Mouse (Mus musculus) granulocyte monocyte progenitor cell, adult 5-6 weeks (primary cell): ENCODE measurements around the gene Ecel1. TPM values are rescaled to one million over a fixed set of nuclear protein-coding genes. Genes with fewer than 3 reads are reported as not detected.

Experiments
- ATAC-seq: replicated peaks from 2 replicates; pipeline ENCODE4 v1.8.0; 2016; ENCODE audit warnings: mild to moderate bottlenecking, moderate TSS enrichment, inconsistent platforms; ENCODE audit not compliant: poor library complexity, severe bottlenecking
- total RNA-seq, 2 experiments: library from RNA; stranded (forward) in 1 of 2; stranded (reverse) in 1 of 2; fragments of 200-712, 200-1000 nt in 1 of 2; fragments of >200 nt in 1 of 2; fragmentation: Nextera tagmentation in 1 of 2; gene quantifications; 2 replicates each; pipeline ENCODE4 v1.2.3; 2014 to 2017

Ecel1 gene
- not detected in 2 replicates for total RNA-seq (2014; fragmentation: Nextera tagmentation)
- not detected in 2 replicates for total RNA-seq (2017)

DNA sequence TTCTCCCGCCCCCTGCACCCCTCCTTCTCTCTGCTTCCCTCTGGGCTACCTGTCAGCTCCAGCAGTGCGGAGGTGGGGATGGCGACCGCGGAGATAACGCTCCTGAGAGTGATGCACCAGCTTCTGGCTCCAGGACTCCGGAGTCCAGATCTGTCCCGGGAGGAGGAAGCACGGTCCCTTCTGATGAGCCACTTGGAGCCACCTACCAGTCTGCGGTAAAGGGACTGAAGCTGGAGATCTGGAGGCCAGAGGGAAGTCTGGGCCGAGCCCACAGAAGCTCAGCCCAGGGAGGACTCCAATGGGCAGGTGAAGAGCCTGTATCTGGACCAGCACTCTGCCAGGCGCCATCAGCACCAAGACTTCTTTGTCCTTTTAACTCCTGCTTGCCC lies at the start of gene Ecel1:
TSS of gene Ecel1 (minus strand) at position 323 of the 389 bp plus-strand sequence.
- ATAC-seq: no peak

DNA sequence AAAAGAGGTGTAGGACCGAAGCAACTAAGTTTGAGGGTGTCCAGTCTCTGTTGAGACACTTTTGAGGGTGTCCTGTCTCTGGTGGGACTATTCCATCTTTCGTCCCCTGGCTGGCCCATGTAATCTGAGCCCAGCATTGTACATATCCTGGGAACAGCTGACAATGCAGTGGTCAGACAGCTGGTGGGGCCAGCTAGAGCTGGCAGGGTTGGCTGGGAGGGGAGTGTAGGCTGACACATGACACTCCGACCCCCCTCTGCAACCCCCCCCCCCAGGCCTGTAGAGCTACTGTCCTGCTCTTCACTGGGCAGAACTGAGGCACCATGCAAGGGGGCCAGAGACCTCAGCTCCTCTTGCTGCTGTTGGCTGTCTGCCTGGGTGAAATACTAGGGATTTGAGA lies 49.2 kb upstream of the Ecel1 start:
- ATAC-seq: no peak

DNA sequence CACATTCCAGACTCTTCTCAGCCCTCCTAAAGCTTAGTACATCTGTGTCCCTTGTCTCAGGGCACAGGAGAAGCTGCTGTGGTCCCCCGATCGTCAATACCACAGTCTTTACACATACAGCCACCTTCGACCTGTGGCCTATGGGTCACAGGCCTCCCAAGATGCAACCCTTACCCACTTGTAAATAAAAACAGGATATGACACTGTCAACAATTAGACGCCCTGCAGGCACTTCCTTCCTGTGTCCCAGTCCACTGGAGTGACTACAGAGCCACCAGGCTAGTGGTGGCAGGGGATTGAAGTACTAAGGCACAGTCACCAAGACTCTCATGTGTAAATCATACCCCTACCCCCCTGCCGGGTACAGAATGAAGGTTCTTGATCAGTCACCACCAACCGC lies 48.7 kb upstream of the Ecel1 start:
- ATAC-seq: no peak

DNA sequence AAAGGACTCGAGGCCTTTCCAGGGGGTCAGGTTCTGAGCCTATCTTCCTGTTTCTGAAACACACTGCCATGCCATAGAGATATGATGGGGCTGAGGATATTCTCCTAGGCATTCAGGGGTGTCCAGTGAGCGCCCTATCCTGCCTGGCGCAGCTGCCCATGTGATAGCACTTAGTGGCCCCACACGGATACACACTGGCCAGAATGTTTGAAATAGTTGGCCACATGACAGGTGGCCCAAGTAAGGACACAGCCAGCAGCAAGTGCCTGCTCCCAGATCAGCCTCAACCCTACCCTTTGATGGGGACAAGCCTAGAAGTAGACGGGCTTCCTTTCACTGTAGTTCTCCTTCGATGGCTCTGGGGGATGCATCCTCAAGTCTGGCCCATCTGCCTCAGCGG lies 48.1 kb upstream of the Ecel1 start, which contains the start of gene Chrng:
TSS of gene Chrng (plus strand) at position 193 of the 400 bp plus-strand sequence.
- ATAC-seq: no peak

DNA sequence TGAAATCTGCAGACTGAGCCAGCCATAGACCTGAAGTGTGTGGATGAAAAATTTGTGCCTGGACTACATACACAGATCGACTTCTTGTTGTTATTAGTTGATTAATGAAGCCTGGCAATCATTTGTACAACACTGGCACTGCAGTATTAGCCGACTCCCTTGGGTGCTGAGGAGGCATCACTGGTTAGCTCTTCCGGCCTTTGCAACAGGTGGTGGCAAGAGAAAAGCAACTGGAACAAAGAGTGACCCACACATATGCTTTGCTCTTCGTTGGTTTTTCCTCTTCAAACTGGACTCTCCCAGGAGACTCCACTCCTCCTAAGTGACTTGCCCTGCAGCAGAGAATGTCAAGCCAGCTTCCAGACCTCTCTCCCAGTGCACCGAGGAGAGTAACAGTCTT lies 47.5 kb upstream of the Ecel1 start:
- no peak for ATAC-seq

DNA sequence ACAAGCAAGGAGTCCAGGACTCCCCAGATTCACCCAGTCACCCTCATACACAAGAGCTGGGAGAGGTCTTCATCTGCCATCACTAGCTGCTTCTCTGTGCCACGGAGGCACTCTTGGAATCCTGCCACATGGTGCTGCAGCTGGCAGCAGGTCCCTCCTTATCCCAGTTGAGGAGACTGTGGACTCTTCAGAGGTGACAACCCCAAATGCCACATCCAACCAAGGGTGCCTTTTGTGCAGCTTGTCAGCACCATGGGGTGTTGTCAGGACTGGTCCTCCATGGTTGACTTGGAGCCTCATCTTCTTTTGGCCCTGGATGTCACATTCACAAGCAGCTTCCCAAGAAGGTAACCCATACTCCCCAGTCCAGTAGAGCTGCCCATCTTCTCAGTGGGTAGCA lies 45.5 kb upstream of the Ecel1 start:
- no peak for ATAC-seq

DNA sequence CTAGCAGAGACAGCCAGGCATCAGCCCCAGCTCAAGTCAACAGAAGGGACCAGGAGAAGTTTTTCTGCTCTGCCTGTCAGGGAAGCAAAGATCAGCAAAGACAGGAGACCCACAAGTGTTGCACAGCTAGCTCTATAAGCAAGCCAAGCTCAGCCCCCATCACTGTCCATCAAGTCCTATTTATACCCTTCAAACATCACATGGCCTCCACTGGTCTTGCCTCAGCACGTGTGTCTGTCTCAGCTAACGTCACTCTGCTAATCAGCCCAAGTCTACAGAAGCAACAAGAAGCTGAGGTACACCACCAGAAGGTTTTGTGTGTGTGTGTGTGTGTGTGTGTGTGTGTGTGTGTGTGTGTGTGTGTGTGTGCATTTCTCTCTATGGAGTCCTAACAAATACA lies 44.5 kb upstream of the Ecel1 start:
- ATAC-seq: no peak

DNA sequence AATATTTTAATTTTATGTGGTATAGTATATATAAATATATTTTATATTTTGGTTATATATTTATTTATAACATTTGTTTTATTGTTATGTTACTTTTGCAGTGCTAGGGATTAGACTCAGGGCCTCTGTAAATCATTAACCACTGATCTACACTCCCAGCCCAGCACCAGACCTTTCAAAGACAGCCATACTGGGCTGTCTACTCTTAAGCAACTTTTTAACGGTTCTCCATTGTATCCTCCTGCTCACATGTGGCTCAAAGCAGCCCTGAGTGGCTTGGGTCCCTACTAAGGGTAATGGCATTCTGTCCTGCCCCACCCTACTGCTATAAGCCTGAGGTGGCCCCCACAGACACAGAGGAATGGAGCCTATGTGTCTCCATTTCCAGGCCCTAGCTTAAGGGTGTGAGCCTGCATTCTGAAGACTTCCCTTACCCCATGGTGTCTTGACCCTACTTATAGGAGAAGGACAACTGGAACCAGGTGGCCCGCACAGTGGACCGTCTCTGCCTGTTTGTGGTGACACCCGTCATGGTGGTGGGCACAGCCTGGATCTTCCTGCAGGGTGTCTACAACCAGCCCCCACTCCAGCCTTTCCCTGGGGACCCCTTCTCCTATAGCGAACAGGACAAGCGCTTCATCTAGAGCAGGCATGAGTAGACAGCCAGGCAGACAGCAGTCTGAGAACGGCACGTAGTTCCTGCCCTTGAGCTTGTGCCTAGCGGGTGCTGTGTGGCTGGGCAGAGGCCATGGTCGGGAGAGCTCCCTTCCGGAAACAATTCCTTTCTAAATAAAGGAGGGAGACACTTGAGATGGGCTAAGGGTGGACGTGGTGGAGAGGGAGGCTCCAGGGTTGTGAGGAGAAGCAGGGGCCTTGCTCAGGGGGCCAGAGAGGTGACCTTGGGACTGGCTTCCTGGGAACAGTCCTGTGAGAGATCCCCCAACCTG lies 42.1 kb upstream of the Ecel1 start:
- ATAC-seq: no peak

DNA sequence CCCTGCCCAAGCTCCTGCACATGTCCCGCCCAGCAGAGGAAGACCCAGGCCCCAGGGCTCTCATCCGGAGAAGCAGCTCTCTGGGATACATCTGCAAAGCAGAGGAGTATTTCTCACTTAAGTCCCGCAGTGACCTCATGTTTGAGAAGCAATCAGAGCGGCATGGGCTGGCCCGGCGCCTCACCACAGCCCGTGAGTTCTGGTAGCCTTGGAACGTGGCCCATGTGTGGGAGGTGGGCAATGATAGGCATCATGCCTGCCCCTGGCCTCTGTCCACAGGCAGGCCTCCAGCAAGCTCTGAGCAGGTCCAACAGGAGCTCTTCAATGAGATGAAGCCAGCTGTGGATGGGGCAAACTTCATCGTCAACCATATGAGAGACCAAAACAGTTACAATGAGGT lies 41.0 kb upstream of the Ecel1 start:
- ATAC-seq: no peak

DNA sequence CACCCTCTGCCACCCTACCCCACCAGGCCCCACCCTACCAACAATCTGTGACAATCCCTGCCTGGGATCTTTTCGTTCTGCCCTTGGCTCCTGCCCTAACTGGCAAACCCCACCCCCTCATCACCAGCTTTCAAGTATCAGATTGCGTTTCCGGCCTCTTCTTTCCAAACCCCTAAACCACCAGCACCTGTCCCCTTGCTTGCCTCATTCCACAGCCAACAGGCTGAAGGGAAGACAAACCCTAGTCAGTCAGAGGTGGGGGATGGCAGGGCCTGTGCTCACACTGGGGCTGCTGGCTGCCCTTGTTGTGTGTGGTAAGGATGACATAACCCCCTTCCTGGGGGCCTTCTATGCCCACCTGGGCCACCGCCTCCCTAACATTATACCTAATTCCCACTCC lies 34.1 kb upstream of the Ecel1 start, which contains the start of gene Chrnd:
TSS of gene Chrnd (plus strand) at position 179 of the 400 bp plus-strand sequence.
- peak; percentile 32 for ATAC-seq

DNA sequence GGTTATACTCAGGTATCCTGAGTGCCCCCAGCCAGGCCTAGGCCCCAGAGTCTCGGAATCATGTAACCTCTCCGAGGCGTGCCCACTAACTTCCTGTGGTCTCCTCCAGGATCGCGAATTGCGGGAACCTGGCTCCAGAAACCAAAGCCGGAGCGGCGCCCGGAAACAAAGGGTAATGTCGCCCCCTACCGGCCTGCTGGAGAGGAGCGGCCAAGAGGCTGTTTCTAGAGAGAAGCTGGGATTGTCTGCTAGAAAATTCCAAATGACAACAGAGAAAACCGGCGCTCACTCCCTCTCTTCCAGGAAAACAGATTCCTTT lies 30.7 kb upstream of the Ecel1 start:
- ATAC-seq: peak; percentile 62

DNA sequence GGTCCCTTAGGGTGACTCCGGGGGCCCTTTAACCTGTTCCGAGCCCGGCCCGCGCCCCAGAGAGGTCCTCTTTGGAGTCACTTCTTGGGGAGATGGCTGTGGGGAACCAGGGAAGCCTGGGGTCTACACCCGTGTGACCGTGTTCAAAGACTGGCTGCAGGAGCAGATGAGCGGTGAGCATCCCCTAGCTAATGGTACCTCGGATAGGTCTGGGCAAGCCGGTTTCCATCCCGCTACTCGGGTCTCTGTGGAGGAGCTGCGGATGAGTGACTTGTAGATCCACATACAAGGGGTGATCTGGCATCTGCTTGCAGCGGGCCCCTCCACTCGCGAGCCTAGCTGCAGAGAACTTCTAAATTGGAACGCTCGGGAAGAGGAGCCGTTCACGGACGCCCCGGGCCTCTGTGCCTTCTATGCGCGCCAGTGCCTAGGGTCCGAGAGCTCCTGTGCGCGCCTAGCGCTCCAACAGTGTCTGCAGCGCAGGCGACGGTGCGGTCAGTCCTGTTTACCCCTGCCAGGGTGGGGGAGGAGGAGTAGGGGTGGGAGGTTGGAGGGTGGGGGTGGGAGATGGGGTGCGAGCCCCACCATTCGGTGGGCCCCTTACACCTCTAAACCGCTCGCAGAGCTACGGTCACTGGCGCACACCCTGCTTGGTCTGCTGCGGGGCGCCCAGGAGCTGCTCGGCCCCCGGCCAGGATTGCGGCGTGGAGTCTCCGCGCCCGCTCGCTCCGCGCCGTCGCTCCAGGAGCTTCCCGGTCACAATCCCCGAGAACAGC lies 30.1 kb upstream of the Ecel1 start:
- ATAC-seq: no peak; the same call in 1 of the 2 replicates

DNA sequence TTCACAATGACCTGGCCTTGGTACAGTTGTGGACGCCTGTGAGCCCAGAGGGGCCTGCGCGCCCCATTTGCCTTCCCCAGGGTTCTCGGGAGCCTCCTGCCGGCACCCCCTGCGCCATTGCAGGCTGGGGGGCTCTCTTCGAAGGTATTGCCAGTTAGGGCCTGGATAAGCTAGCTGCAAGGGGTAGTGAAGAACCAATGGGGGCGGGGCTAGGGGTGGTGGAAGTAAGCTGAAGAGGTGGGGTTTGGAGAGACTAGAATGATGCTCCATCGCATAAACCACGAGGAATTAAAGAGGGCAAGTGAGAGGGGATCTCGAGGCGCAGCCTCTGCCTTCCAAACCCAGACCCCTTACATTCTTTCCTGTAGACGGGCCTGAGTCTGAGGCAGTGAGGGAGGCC lies 29.2 kb upstream of the Ecel1 start:
- no peak for ATAC-seq

DNA sequence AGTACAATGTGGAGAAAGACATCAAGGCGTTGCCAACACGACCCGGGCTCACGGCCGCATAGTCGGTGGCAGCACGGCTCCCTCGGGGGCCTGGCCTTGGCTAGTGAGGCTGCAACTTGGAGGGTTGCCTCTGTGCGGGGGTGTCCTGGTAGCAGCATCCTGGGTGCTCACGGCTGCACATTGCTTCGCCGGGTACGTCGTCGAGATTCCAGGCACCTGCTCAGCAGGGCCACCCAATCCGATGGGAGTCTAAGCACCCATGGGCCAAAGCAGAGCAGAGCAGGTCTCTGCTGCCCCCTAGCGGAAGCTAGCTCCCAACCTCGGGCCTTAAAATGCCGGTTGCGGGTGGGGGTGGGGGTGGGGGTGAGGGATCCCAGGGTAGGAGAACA lies 28.4 kb upstream of the Ecel1 start:
- peak; percentile 60 for ATAC-seq

DNA sequence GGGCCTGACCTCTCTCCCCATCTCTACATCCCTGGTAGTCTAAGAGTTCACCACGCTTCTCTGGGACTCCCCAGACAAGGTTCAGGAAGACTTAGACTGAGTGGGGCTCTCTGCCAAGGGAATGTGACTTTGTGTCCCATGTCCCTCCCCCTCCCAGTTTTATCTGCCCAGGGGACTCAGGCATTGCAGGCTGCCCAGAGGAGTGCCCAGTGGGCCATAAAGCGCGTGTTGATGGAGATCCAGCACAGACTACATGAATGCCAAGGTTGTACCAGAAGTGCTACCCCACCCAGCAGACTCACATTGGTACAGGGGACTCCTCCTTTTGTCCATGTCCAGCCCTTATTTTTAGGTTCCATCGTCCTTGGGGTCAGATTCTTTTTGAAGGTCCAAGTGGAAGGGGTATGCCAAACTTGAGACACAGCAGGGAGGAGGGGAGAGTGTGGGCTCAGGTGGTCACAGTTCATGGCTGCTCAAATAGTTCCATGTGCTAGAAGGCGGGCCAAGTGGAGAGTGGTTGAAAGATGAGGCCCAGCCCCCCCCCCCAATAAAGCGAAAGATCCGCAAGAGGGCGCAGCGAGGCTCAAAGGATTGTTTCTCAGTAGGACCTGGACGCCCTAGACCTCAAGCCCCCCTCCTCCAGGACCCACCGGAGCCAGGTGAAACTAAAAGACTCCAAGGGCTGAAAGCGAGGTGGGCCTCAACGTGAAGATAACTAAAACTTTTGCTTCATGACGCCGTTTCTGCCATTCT lies 27.9 kb upstream of the Ecel1 start:
- no peak for ATAC-seq

DNA sequence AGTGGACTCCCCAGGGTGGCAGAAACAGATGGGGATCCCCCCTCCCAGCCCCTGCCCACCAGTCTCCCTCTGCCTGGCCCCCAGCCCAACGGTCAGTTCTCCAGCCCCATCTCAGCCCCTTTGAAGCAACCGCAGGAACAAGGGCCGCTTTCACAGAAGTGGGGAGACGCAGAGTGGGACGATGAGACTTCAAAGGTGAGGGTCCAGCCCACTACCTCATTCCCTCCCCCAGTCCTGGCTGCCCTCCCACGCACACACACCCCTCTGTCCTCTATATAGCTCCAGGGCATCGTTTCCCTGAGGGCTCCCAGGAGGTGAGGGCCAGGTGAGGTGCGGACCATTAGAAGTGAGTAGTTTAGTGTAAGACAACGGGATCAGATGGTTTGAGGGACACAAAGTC lies 26.7 kb upstream of the Ecel1 start, which contains the start of gene Prss56:
TSS of gene Prss56 (plus strand) at position 301 of the 400 bp plus-strand sequence.
- ATAC-seq: no peak

DNA sequence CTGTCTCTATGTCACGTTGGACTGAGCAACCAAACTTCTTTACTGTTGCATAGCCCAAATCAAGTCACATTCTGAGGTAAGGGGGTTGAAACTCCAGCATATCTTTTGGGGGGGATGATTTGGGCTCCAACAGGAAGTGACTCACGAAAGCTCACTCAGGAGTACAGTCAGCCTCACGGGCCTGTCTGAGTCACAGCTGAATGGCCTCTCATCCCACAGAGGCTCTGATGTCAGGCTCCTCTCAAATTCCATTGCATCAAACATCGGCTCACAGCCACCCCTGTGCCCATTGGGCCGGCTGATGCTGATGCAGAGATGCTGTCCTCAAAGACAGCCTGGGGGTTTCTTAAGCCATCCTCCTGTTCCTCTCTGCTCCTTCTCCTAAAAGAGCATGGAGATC lies 24.6 kb upstream of the Ecel1 start:
- ATAC-seq: peak; percentile 49; the same call in 1 of the 2 replicates

DNA sequence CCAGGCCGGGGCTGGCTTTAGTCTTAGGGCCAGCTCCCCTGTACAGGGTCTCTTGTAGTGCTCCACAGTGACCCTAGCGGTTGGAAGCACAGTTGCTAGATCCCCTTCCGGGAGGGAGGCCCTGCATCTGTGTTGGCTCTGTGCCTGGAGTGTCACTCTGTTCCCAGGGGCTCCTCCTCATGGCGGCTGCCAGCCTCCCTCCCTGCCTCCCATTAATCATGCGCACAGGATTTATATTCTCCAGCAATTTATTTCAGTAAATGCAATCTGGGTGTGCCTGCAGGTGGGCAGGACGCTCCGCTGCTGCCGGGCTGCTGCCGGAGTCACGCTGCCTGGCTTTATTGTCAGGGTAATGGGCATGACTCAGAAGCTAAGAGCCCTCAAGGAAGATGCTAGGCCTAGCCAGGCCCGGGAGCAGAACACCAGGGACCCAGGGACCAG lies 19.6 kb upstream of the Ecel1 start:
- ATAC-seq: peak; percentile 67

DNA sequence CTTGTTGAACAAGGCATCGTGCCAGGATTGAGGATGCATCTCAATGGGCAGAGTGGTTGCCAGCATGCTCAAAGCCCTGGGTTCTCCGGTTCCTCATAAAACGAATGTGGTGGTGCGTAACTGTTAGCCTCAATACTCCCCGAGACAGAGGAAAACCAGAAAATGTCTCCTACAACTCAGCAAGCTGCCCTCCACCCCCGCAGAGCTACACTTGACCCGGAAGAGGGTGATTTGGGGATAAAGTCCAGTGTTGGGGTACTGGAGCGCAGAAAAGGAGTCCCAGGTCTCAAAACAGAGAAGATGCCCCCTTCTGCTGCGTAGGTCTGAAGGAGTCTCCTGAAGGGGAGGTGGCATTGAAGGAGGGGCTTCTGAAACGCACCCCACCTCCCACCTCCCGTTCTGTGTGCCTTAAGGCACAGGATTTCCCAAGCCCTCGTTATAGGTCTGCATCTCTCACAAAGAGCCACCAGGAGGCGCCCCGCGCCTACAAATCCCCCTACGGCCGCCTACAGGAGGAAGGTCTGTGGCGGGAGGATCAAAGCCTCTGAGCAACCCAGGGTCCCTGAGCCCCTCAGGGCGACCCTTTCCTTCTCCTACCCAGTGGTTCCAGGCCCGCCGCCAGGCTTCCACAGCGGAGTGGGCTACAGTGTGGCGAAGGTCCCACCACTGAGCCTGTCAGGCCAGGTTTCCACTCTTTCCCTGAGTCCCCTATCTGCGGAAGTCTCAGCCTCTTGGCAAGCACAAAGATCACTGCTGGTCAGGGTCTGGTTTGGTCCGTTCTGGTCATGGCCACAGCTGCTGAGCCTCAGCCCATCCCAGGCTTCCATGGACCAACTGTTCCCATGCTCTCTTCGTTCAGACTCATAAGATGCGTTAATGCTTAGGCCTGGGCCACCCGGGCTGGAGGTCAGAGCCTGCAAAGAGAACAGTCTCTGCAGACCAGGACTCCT lies 18.0 kb upstream of the Ecel1 start:
- peak; percentile 82 for ATAC-seq
